Mouse (Mus musculus): ENCODE data around the gene Gm49405. TPM values are rescaled to one million over a fixed set of nuclear protein-coding genes. Genes with fewer than 3 reads are reported as not detected.
"Not testable (repeated sequence)": the region's sequence is repeated elsewhere in the genome, so short reads cannot be mapped to it uniquely, and the experiment has no call there.

The Gm49405 gene
- polyA plus RNA-seq (2015; fragmentation: Nextera tagmentation; extraction: Ambion mirVana): 4.7 and 6.0 TPM in 2 replicates

DNA sequence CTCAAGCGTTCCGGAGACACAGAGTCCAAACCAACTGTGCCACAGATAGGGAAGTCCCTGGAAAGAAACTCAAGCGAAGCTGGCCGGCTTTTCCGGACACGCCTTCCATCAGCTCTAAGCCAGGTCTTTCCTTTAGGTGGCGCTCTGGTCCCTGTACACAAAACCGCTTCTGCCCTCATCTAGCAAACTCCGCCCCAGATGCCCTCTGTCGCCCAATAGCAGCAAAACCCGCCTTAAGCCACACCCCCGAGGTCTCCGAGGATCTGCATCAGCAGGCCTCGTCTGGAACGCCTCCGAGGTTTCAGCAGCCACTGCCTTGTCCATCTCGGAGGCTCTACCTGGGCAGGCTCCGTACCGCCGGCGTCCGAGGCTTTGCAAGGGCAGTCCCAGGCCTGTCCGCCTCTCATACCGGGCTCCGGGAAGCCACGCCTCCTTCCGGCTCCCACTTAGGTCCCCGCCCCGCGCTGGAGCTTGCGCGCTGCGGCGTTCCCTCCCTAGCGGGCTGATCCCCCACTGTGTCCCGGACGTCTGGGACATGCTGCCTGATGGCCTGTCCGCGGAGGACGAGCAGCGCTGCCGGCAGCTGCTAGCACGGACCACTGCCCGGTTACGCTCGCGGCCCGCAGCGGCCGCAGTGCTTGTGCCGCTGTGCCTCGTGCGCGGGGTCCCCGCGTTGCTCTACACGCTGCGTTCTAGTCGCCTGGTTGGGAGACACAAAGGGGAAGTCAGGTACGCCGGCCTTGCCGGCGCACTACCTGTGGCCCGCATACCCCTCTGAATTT lies at the start of gene Gm49405, which contains the start of gene Nudt8:
Gene Gm49405 (plus strand): TSS at position 508 of the 782 bp plus-strand sequence.
Gene Nudt8 (plus strand): TSS at position 462 of the 782 bp plus-strand sequence.
- Histone ChIP-seq H3K36me3 (peaks cover 6% of the 10 kb centered on the region; the same call in 1 of the 2 replicates), H3K9me3 (no peaks in the 10 kb centered on the region), H3K4me1 (replicated peaks) (peaks cover 20% of the 10 kb centered on the region), H3K27me3 (no peaks in the 10 kb centered on the region), H3K27ac (replicated peaks) (peak within 1 kb of the TSS; percentile 97), H3K4me3 (peak within 1 kb of the TSS; percentile 62), H3K4me2 (peak within 1 kb of the TSS; percentile 91), H3K9ac (peak within 1 kb of the TSS; percentile 88)
- under 1% methylated on average over 64 of the region's 64 CpGs for WGBS
- peak; percentile 86 for ATAC-seq (ENCODE audit: low read depth)

- no peak overlapping the region for H3K9ac ChIP-seq
- no peak overlapping the region for H3K27ac ChIP-seq (replicated peaks)
- no peaks in the 10 kb centered on the region for H3K4me1 ChIP-seq (replicated peaks)
- H3K4me3 ChIP-seq: no peak overlapping the region
- no peak overlapping the region for H3K4me2 ChIP-seq
- no peaks in the 10 kb centered on the region for H3K36me3 ChIP-seq
- no peak for ATAC-seq (ENCODE audit: low read depth)
- H3K9me3 ChIP-seq: no peaks in the 10 kb centered on the region
- no peaks in the 10 kb centered on the region for H3K27me3 ChIP-seq
Observed at GRCm38 (mm10) chr19:3951461-3951860, 49.0 kb upstream of the Gm49405 start.

DNA sequence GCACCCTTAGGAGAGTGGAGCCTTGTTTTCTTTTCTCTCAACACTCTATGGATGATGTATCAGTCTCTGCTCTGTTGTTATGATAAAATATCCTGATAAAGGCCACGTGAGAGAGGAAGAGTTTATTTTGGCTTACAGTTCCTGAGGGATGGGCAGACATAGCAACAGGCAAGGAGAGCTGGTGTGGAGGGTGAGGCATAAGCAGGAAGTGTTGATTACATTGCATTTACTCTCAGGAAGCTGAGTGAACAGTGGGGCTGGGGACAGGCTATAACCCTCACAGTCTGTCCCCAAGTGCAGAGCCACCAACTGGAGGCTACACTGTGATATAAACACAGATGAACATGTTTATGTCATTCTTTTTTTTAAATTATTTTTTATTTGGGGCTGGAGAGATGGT lies 48.3 kb upstream of the Gm49405 start:
- Histone ChIP-seq H3K4me3 (no peak overlapping the region), H3K9me3 (no peaks in the 10 kb centered on the region), H3K4me1 (replicated peaks) (no peaks in the 10 kb centered on the region), H3K27me3 (no peaks in the 10 kb centered on the region), H3K4me2 (no peak overlapping the region), H3K27ac (replicated peaks) (no peak overlapping the region), H3K36me3 (no peaks in the 10 kb centered on the region), H3K9ac (no peak overlapping the region)
- WGBS: 56% methylated on average over 1 of the region's 1 CpGs
- no peak for ATAC-seq (ENCODE audit: low read depth)

GRCm38 (mm10) chr19:3955033-3955432 lies 45.4 kb upstream of the Gm49405 start:
- no peaks in the 10 kb centered on the region for H3K36me3 ChIP-seq
- no peak overlapping the region for H3K4me3 ChIP-seq
- no peaks in the 10 kb centered on the region for H3K9me3 ChIP-seq
- no peak overlapping the region for H3K27ac ChIP-seq (replicated peaks)
- WGBS: 75% methylated on average over 3 of the region's 3 CpGs
- H3K27me3 ChIP-seq: no peaks in the 10 kb centered on the region
- no peak for ATAC-seq (ENCODE audit: low read depth)
- no peaks in the 10 kb centered on the region for H3K4me1 ChIP-seq (replicated peaks)
- no peak overlapping the region for H3K9ac ChIP-seq
- no peak overlapping the region for H3K4me2 ChIP-seq

DNA sequence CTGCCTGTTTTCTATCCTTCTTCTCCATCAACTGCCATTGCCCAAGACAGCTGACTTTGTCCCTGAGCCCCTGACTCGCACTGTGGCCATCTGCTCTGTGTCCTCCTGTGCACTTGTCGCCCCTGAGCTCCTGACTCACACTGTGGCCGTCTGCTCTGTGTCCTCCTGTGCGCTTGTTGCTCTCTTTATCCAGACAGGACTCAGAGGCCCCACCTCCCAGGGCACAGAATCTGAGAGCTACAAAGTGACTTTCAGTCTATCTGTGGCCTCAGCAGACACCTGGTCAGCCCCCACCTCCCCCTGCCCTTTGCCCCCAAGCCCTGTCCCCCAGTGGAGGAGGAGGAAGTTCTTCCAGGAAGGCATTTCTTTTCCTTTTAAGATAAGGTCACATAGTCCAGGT lies 44.6 kb upstream of the Gm49405 start:
- Histone ChIP-seq H3K36me3 (no peaks in the 10 kb centered on the region), H3K27me3 (no peaks in the 10 kb centered on the region), H3K4me2 (no peak overlapping the region), H3K4me3 (no peak overlapping the region), H3K9ac (no peak overlapping the region), H3K9me3 (no peaks in the 10 kb centered on the region), H3K4me1 (replicated peaks) (no peaks in the 10 kb centered on the region), H3K27ac (replicated peaks) (no peak overlapping the region)
- ATAC-seq (ENCODE audit: low read depth): no peak
- 60% methylated on average over 4 of the region's 4 CpGs for WGBS

- WGBS: 80% methylated on average over 5 of the region's 5 CpGs
- H3K36me3 ChIP-seq; H3K4me3 ChIP-seq; H3K4me1 ChIP-seq (replicated peaks); H3K27ac ChIP-seq (replicated peaks); H3K9ac ChIP-seq; H3K9me3 ChIP-seq; ATAC-seq (ENCODE audit: low read depth); H3K4me2 ChIP-seq; H3K27me3 ChIP-seq: not testable (repeated sequence)
Observed at GRCm38 (mm10) chr19:3957296-3958036, 43.0 kb upstream of the Gm49405 start.

- Histone ChIP-seq H3K36me3 (no peaks in the 10 kb centered on the region), H3K9me3 (no peaks in the 10 kb centered on the region), H3K9ac (no peak within 1 kb of the TSS), H3K27me3 (no peaks in the 10 kb centered on the region), H3K4me2 (no peak within 1 kb of the TSS), H3K27ac (replicated peaks) (no peak within 1 kb of the TSS), H3K4me1 (replicated peaks) (no peaks in the 10 kb centered on the region), H3K4me3 (no peak within 1 kb of the TSS)
- WGBS: 78% methylated on average over 4 of the region's 4 CpGs
- ATAC-seq (ENCODE audit: low read depth): no peak
Observed at GRCm38 (mm10) chr19:3958470-3958869, 42.0 kb upstream of the Gm49405 start, which contains the start of gene Aldh3b3. Gene Aldh3b3, plus strand, starts transcription at chr19:3958645.

DNA sequence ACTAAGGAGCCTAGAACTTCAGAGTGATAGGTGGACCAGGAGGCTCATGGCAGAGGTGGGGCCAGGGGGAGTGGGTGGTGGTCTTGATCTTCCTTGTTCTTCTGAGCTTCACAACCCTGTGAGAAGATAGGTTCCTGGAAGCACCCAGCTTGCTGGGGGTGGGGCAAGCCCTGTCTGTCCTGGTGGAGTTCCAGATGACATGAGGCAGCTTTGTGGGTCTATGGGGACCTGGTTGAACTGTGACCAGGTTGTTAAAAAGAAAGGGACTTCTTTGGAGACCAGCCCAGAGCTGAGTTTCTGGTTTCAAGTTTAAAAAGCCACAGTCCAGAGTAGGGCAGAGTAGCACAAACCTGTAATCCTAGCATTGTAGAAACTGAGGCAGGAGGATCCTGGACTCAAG lies 41.4 kb upstream of the Gm49405 start:
- Histone ChIP-seq H3K9me3 (no peaks in the 10 kb centered on the region), H3K27me3 (no peaks in the 10 kb centered on the region), H3K4me2 (no peak overlapping the region), H3K9ac (no peak overlapping the region), H3K4me1 (replicated peaks) (no peaks in the 10 kb centered on the region), H3K4me3 (no peak overlapping the region), H3K36me3 (no peaks in the 10 kb centered on the region), H3K27ac (replicated peaks) (no peak overlapping the region)
- no peak for ATAC-seq (ENCODE audit: low read depth)

GRCm38 (mm10) chr19:3960211-3960610 lies 40.2 kb upstream of the Gm49405 start:
- Histone ChIP-seq H3K4me1 (replicated peaks) (no peaks in the 10 kb centered on the region), H3K4me2 (no peak overlapping the region), H3K27me3 (no peaks in the 10 kb centered on the region), H3K9me3 (no peaks in the 10 kb centered on the region), H3K27ac (replicated peaks) (no peak overlapping the region), H3K4me3 (no peak overlapping the region), H3K36me3 (no peaks in the 10 kb centered on the region), H3K9ac (no peak overlapping the region)
- no peak for ATAC-seq (ENCODE audit: low read depth)
- 85% methylated on average over 5 of the region's 5 CpGs for WGBS

DNA sequence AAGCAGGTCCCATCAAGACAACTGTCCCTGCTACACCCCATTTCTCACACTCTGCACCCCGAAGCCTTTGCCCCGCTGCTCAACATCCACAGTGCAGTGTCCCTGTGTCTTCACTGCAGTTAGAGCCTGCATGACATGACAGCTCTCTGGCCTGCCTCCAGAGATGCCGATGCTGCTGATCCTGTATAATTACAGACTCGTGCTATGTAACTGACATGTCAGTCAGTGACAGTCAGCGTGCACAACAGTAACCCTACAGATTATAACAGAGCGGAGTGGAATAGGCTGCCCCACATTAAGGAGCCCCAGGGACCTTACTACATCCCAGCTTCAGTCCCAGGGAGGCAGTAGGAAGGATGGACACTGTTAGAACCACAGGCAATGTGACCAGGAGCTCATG lies 38.6 kb upstream of the Gm49405 start:
- ATAC-seq (ENCODE audit: low read depth); H3K4me3 ChIP-seq; H3K4me2 ChIP-seq; H3K9me3 ChIP-seq; H3K36me3 ChIP-seq; H3K9ac ChIP-seq; H3K27me3 ChIP-seq; H3K4me1 ChIP-seq (replicated peaks); H3K27ac ChIP-seq (replicated peaks): not testable (repeated sequence)
- WGBS: 92% methylated on average over 6 of the region's 6 CpGs

DNA sequence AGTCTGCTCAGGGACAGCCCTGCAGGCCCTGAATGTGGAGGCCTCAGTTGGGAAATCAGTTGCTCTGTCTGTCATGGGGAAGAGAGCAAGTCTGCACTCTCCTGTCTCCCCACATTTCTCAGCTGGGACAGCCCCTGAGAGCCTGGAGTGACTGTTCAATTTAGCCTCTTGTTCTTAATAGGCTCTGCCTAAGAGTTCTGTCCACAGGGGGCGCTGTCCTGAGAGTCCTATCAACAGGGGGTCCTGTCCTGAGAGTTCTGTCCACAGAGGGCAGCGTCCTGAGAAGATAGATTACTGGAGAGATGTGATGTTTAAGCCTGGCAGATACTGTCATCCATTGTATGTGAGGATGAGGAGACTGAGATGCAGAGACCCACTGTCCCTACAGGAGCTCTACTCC lies 38.0 kb upstream of the Gm49405 start:
- Histone ChIP-seq H3K4me3 (no peak overlapping the region), H3K27me3 (no peaks in the 10 kb centered on the region), H3K4me2 (no peak overlapping the region), H3K4me1 (replicated peaks) (no peaks in the 10 kb centered on the region), H3K27ac (replicated peaks) (no peak overlapping the region), H3K9me3 (no peaks in the 10 kb centered on the region), H3K36me3 (no peaks in the 10 kb centered on the region), H3K9ac (no peak overlapping the region)
- no peak for ATAC-seq (ENCODE audit: low read depth)
- 14% methylated on average over 2 of the region's 2 CpGs for WGBS

DNA sequence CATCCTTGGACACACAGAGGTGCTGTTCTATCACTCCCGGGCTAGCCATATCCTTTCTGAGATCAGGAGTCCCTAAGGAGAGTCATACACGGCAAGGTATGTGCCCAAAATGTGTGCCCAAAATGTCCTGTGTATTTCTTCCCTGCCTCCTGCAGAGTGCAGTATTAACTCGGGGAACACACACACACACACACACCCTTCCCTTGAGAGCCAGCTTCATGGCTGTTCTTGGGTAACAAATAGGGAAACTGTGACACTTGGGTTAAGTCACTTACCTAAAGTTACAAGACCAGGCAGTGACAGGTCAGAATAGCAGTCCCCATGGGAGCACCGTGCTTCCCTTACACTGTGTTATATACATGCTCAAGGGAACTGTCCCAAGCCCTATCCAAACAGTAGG lies 36.4 kb upstream of the Gm49405 start:
- no peak for ATAC-seq (ENCODE audit: low read depth)
- Histone ChIP-seq H3K4me2 (no peak overlapping the region), H3K4me1 (replicated peaks) (no peaks in the 10 kb centered on the region), H3K27me3 (no peaks in the 10 kb centered on the region), H3K9ac (no peak overlapping the region), H3K4me3 (no peak overlapping the region), H3K27ac (replicated peaks) (no peak overlapping the region), H3K36me3 (no peaks in the 10 kb centered on the region), H3K9me3 (no peaks in the 10 kb centered on the region)
- 68% methylated on average over 4 of the region's 4 CpGs for WGBS
